Mouse (Mus musculus): ENCODE data around the gene Lrrc4.

GRCm38 (mm10) chr6:28803678-28804279, 27.8 kb downstream of the Lrrc4 start:
- TF ChIP-seq POLR2A (IDR thresholded peaks at IDR 0.05; ENCODE audit: insufficient read depth, low read depth, low read length) (no peak), CTCF (IDR thresholded peaks at IDR 0.05; ENCODE audit: insufficient read depth, low read depth, low read length) (no peak)
